Mouse (Mus musculus) CH12.LX (cell line): ENCODE measurements at regions not wholly inside any gene's neighbourhood (a gene's known extent, or its start where the extent isn't known, plus 50 kb on each side); places are given as distances from the start of the nearest gene placed in this dataset.

Source experiments
- DNase-seq: peaks from one replicate; pipeline ENCODE4 v3.0.0-alpha.2; 2013; ENCODE audit errors: extremely low read depth
- H3K27ac ChIP-seq: 2 replicates; pipeline ENCODE4 v1.5.1; 2012; ENCODE audit warnings: low read depth, mild to moderate bottlenecking, control low read depth, moderate library complexity; ENCODE audit not compliant: insufficient read depth
- H3K27me3 ChIP-seq: replicated peaks from 2 replicates; pipeline ENCODE3; 2012; ENCODE audit warnings: inconsistent platforms
- H3K36me3 ChIP-seq, 2 experiments: replicated peaks in 1 of 2; 2 replicates each; pipeline versions ENCODE3 to v1.6.1; 2012; ENCODE audit warnings: inconsistent platforms in 1 of 2, low read length in 1 of 2, mild to moderate bottlenecking in 1 of 2, mixed read lengths in 1 of 2, moderate library complexity in 1 of 2; ENCODE audit not compliant: control insufficient read depth in 1 of 2, insufficient read depth in 1 of 2
- H3K4me1 ChIP-seq, 2 experiments: 2 replicates each; pipeline ENCODE4 v1.6.1; 2012; ENCODE audit warnings: inconsistent platforms in 1 of 2, moderate library complexity in 1 of 2; ENCODE audit not compliant: insufficient read depth in 2 of 2, control insufficient read depth in 1 of 2
- H3K4me2 ChIP-seq: 2 replicates; pipeline ENCODE4 v1.6.1; 2012; ENCODE audit warnings: low read depth, mild to moderate bottlenecking, control low read depth; ENCODE audit not compliant: poor library complexity, insufficient read depth, severe bottlenecking
- H3K4me3 ChIP-seq, 3 experiments: fragments of 150-350 bp in 1 of 3; sonication (generic) in 1 of 3; replicated peaks in 1 of 3; 2 replicates each; pipeline versions ENCODE3 to v1.5.1; 2011 to 2012; ENCODE audit warnings: low read depth in 2 of 3, low read length in 2 of 3, mild to moderate bottlenecking in 2 of 3, moderate library complexity in 2 of 3, control low read depth in 1 of 3, improper control_type of control experiment in 1 of 3, inconsistent platforms in 1 of 3, mixed read lengths in 1 of 3; ENCODE audit not compliant: poor library complexity in 1 of 3
- H3K79me2 ChIP-seq: replicated peaks from 2 replicates; pipeline ENCODE4 v1.6.1; 2012; ENCODE audit warnings: mild to moderate bottlenecking, moderate library complexity; ENCODE audit not compliant: control insufficient read depth, poor library complexity, insufficient read depth, severe bottlenecking; ENCODE audit errors: extremely low read depth
- H3K9ac ChIP-seq: 2 replicates; pipeline ENCODE4 v1.6.1; 2012; ENCODE audit warnings: low read depth, mild to moderate bottlenecking, control low read depth, moderate library complexity; ENCODE audit not compliant: insufficient read depth
- H3K9me3 ChIP-seq: replicated peaks from 2 replicates; pipeline ENCODE3; 2012; ENCODE audit warnings: low read length, inconsistent platforms, mixed read lengths
- CHD2 ChIP-seq: IDR thresholded peaks from 2 replicates; pipeline ENCODE4 v1.6.1; 2011; ENCODE audit warnings: low read length, improper control_type of control experiment
- CTCF ChIP-seq, 2 experiments: IDR thresholded peaks in 1 of 2; conservative IDR thresholded peaks in 1 of 2; 2 replicates each; pipeline ENCODE4 v1.5.1; 2011 to 2012; ENCODE audit warnings: low read depth in 2 of 2, low read length in 2 of 2, improper control_type of control experiment in 1 of 2, inconsistent platforms in 1 of 2, mild to moderate bottlenecking in 1 of 2, moderate library complexity in 1 of 2
- E2F4 ChIP-seq: IDR thresholded peaks from 2 replicates; pipeline ENCODE4 v1.6.1; 2011; ENCODE audit warnings: low read depth, low read length, improper control_type of control experiment; ENCODE audit not compliant: insufficient replicate concordance
- ELF1 ChIP-seq: IDR thresholded peaks from 2 replicates; pipeline ENCODE4 v1.6.1; 2014; ENCODE audit warnings: low read depth, mild to moderate bottlenecking, inconsistent platforms, low read length, improper control_type of control experiment
- ETS1 ChIP-seq: conservative IDR thresholded peaks from 2 replicates; pipeline ENCODE4 v1.6.1; 2012; ENCODE audit warnings: low read depth, mild to moderate bottlenecking, inconsistent platforms, low read length, improper control_type of control experiment, moderate library complexity
- GABPA ChIP-seq: IDR thresholded peaks from 2 replicates; pipeline ENCODE4 v1.6.1; 2012; ENCODE audit warnings: low read depth, low read length, improper control_type of control experiment, inconsistent platforms; ENCODE audit not compliant: insufficient replicate concordance
- IRF4 ChIP-seq: IDR thresholded peaks from 2 replicates; pipeline ENCODE4 v1.6.1; 2014; ENCODE audit warnings: low read depth, mild to moderate bottlenecking, inconsistent platforms, low read length, improper control_type of control experiment
- KAT2A ChIP-seq: IDR thresholded peaks from 2 replicates; pipeline ENCODE4 v1.6.1; 2012; ENCODE audit warnings: low read length, improper control_type of control experiment, inconsistent platforms; ENCODE audit not compliant: insufficient replicate concordance
- MAFK ChIP-seq: IDR thresholded peaks from 2 replicates; pipeline ENCODE4 v1.6.1; 2011; ENCODE audit warnings: low read length, improper control_type of control experiment; ENCODE audit not compliant: insufficient replicate concordance
- MAX ChIP-seq: IDR thresholded peaks from 2 replicates; pipeline ENCODE4 v1.6.1; 2011; ENCODE audit warnings: low read length, improper control_type of control experiment
- MEF2A ChIP-seq: IDR thresholded peaks from 2 replicates; pipeline ENCODE4 v1.6.1; 2014; ENCODE audit warnings: low read depth, mild to moderate bottlenecking, inconsistent platforms, low read length, improper control_type of control experiment, borderline replicate concordance
- NRF1 ChIP-seq: IDR thresholded peaks from 2 replicates; pipeline ENCODE4 v1.6.1; 2014; ENCODE audit warnings: low read depth, mild to moderate bottlenecking, inconsistent platforms, low read length, improper control_type of control experiment, moderate library complexity
- PAX5 ChIP-seq: IDR thresholded peaks from 2 replicates; pipeline ENCODE4 v1.6.1; 2012; ENCODE audit warnings: low read length, inconsistent platforms, mixed read lengths
- POLR2AphosphoS2 ChIP-seq: IDR thresholded peaks from 2 replicates; pipeline ENCODE4 v1.6.1; 2011; ENCODE audit warnings: low read depth, low read length, improper control_type of control experiment
- RAD21 ChIP-seq: IDR thresholded peaks from 2 replicates; pipeline ENCODE4 v1.6.1; 2011; ENCODE audit warnings: low read depth, mild to moderate bottlenecking, low read length, improper control_type of control experiment, moderate library complexity
- SIN3A ChIP-seq: IDR thresholded peaks from 2 replicates; pipeline ENCODE4 v1.6.1; 2012; ENCODE audit warnings: low read length, improper control_type of control experiment, inconsistent platforms
- TCF12 ChIP-seq: IDR thresholded peaks from 2 replicates; pipeline ENCODE4 v1.6.1; 2014; ENCODE audit warnings: low read depth, mild to moderate bottlenecking, inconsistent platforms, low read length, improper control_type of control experiment
- UBTF ChIP-seq: IDR thresholded peaks from 2 replicates; pipeline ENCODE4 v1.6.1; 2012; ENCODE audit warnings: low read depth, mild to moderate bottlenecking, inconsistent platforms, low read length, improper control_type of control experiment, moderate library complexity
- ZC3H11A ChIP-seq: IDR thresholded peaks from 2 replicates; pipeline ENCODE4 v1.6.1; 2012; ENCODE audit warnings: low read depth, mild to moderate bottlenecking, inconsistent platforms, low read length, improper control_type of control experiment
- dilution Hi-C: fragments of 300-500 bp; cut with MboI; formaldehyde crosslinking; loops from 2 replicates; pipeline ENCODE4 v1.14.3; 2020; ENCODE audit warnings: low sequenced_read_pairs; ENCODE audit not compliant: extremely low pct_unique_long_range_greater_than_20kb, extremely low pct_ligation_motif_present
- in situ Hi-C: fragments of 300-500 bp; cut with MboI; formaldehyde crosslinking; loops from 3 replicates; pipeline ENCODE4 v1.14.3; 2019; ENCODE audit warnings: low sequenced_read_pairs, low pct_ligation_motif_present, low pct_unique_long_range_greater_than_20kb, mixed read lengths

GRCm38 (mm10) chr12:56402844-56403243, 57.1 kb upstream of the Mbip start (continued):
- 0 out of 2 replicates have a peak, but pooled peaks have one; percentile 64 for TF ChIP-seq PAX5
- TF ChIP-seq MAFK, result peak; percentile 70
- TF ChIP-seq ELF1, result no peak
- no peak for TF ChIP-seq ZC3H11A
- peak; percentile 51 for TF ChIP-seq CHD2
- 0 out of 2 replicates have a peak, but pooled peaks have one; percentile 14 for TF ChIP-seq NRF1
- peak; percentile 82; the same call in 1 of the 2 replicates for TF ChIP-seq MAX
- TF ChIP-seq KAT2A, result 0 out of 2 replicates have a peak, but pooled peaks have one; percentile 61
- no peak for TF ChIP-seq UBTF
- no peak for TF ChIP-seq RAD21
- TF ChIP-seq CTCF (conservative IDR thresholded peaks at IDR 0.05 in 1 of 2, IDR thresholded peaks at IDR 0.05 in 1 of 2; ENCODE audit: low read depth in 2 of 2, low read length in 2 of 2), result no peak
- TF ChIP-seq E2F4, result no peak
- TF ChIP-seq MEF2A, result peak; percentile 94
- TF ChIP-seq GABPA, result no peak
- TF ChIP-seq IRF4, result peak; percentile 84
- TF ChIP-seq, all 38 proteins: peak for 21

GRCm38 (mm10) chr12:56402137-56402536, 56.4 kb upstream of the Mbip start:
- H3K27me3 ChIP-seq, result no peaks in the 10 kb centered on the region
- no peak overlapping the region for H3K4me3 ChIP-seq
- dilution Hi-C loops, result no loop called here
- DNase-seq, result no peak
- peaks cover 15 to 64% of the 10 kb centered on the region in 2 experiments for H3K4me1 ChIP-seq
- no peak for TF ChIP-seq TCF12
- TF ChIP-seq CTCF (conservative IDR thresholded peaks at IDR 0.05 in 1 of 2, IDR thresholded peaks at IDR 0.05 in 1 of 2; ENCODE audit: low read depth in 2 of 2, low read length in 2 of 2), result no peak
- TF ChIP-seq SIN3A, result no peak
- TF ChIP-seq ETS1, result no peak
- no peak for TF ChIP-seq POLR2AphosphoS2
- no peak for TF ChIP-seq MAX
- no peak overlapping the region for H3K9ac ChIP-seq
- no peaks in the 10 kb centered on the region for H3K79me2 ChIP-seq
- no peaks in the 10 kb centered on the region for H3K9me3 ChIP-seq
- H3K4me2 ChIP-seq, result no peak overlapping the region
- peaks cover 0 to under 1% of the 10 kb centered on the region in 2 experiments for H3K36me3 ChIP-seq
- in situ Hi-C loops, result loop anchor here (5.0 to 10.0 kb wide), 2 partner anchors 57 to 160 kb away; partner anchors contain the start of gene Mbip
- peak overlapping the region; percentile 48; the same call in 1 of the 2 replicates for H3K27ac ChIP-seq
